Comparison of ENCODE assay signal across 16 mouse cellular contexts in the genomic region with DNA sequence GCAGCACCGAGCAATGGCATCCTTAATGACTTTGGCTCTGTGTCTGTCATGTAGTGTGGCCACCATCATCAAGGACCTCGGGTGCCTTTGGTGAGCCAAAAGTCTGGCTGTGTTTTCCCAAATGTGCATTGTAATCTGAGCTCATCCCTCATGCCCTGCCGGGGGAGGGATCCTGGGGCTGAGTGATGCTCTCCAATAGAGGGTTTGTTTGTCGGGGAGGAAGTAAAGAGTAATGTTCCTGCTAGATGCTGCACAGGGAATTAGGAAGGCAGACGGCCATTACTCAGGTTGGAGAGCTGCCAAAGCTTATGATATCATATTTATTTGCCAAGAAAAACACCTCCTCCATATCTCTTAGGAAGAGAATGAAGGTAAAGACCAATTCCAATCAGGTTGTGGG.
DNase-seq lines count a peak whose midpoint lies in the region; ATAC-seq lines count a peak whose summit lies in the region.
"Had no signal": no experiment of that assay in that cellular context is flagged by ENCODE, and none has a peak within 500 bp of the region (broad histone marks: within the 10 kb centered on the region; RNA-seq: fewer than 3 reads in every experiment).

No protein-coding gene starts in this region.

- no peaks in the 10 kb centered on the region for H3K27me3 ChIP-seq in midbrain, embryonic 11.5 days (ENCODE audit: control insufficient read depth, insufficient read depth, low read length)
- no peaks in the 10 kb centered on the region for H3K27me3 ChIP-seq in midbrain, embryonic 13.5 days
- 0 out of 2 replicates have a peak, but pooled peaks cover 2% of the 10 kb centered on the region for H3K27me3 ChIP-seq in hindbrain, embryonic 16.5 days (replicated peaks; ENCODE audit: control insufficient read depth, insufficient read depth, low read length)
- H3K27me3 ChIP-seq: liver, embryonic 13.5 days had no signal

- intact Hi-C loops in heart, postnatal 10 days (cut with DNase I): no loop called here
- intact Hi-C loops in heart, postnatal 14 days (cut with DNase I): no loop called here

- H3K4me3 ChIP-seq in midbrain, embryonic 11.5 days (ENCODE audit: low read depth, low read length): no peak overlapping the region
- no peak overlapping the region for H3K4me3 ChIP-seq in midbrain, embryonic 13.5 days (replicated peaks)
- H3K4me3 ChIP-seq in hindbrain, embryonic 16.5 days (ENCODE audit: low read length): no peak overlapping the region
- H3K4me3 ChIP-seq: embryonic facial prominence, embryonic 13.5 days; heart, embryonic 10.5 days; liver, embryonic 13.5 days; midbrain, embryonic 10.5 days had no signal

- no peak for ATAC-seq in midbrain, embryonic 11.5 days (ENCODE audit: low FRiP score)
- ATAC-seq in midbrain, embryonic 13.5 days: no peak
- ATAC-seq in hindbrain, embryonic 16.5 days: 0 out of 2 replicates have a peak, but pooled peaks have one; percentile 48

- no peaks in the 10 kb centered on the region for H3K36me3 ChIP-seq in midbrain, embryonic 11.5 days (ENCODE audit: control insufficient read depth, insufficient read depth, low read length)
- H3K36me3 ChIP-seq in midbrain, embryonic 13.5 days: no peaks in the 10 kb centered on the region
- no peaks in the 10 kb centered on the region for H3K36me3 ChIP-seq in hindbrain, embryonic 16.5 days (ENCODE audit: control insufficient read depth, insufficient read depth, low read length)
- H3K36me3 ChIP-seq: embryonic facial prominence, embryonic 13.5 days; heart, embryonic 10.5 days; liver, embryonic 13.5 days; midbrain, embryonic 10.5 days had no signal

- H3K4me2 ChIP-seq in midbrain, embryonic 11.5 days: no peak overlapping the region
- H3K4me2 ChIP-seq in midbrain, embryonic 13.5 days (replicated peaks): no peak overlapping the region
- H3K4me2 ChIP-seq in hindbrain, embryonic 16.5 days (ENCODE audit: low read length): no peak overlapping the region
- H3K4me2 ChIP-seq: embryonic facial prominence, embryonic 13.5 days; liver, embryonic 13.5 days had no signal

- H3K4me1 ChIP-seq in midbrain, embryonic 11.5 days (ENCODE audit: control insufficient read depth, insufficient read depth, low read length): peaks cover 7% of the 10 kb centered on the region
- peaks cover 34% of the 10 kb centered on the region for H3K4me1 ChIP-seq in midbrain, embryonic 13.5 days (replicated peaks)
- peaks cover 21% of the 10 kb centered on the region for H3K4me1 ChIP-seq in hindbrain, embryonic 16.5 days (ENCODE audit: control insufficient read depth, insufficient read depth, low read depth, low read length)
- H3K4me1 ChIP-seq: heart, embryonic 10.5 days; liver, embryonic 13.5 days had no signal

- peak; percentile 4 to 10 for DNase-seq in heart, postnatal 10 days
- DNase-seq in heart, postnatal 14 days: no peak
- peak; percentile 49 for DNase-seq in midbrain, embryonic 11.5 days (ENCODE audit: low spot score, missing footprints)
- peak; percentile 87 for DNase-seq in cerebellum, adult 11-12 months
- no peak for DNase-seq in urinary bladder, postnatal 14 days (ENCODE audit: low spot score)
- DNase-seq: adrenal gland, postnatal 25 days; gastrocnemius, postnatal 25 days; heart, postnatal 4 days; liver, embryonic 13.5 days; right cerebral cortex, adult 18-20 months; thymus, postnatal 4 days had no signal

- no peak overlapping the region for H3K27ac ChIP-seq in midbrain, embryonic 11.5 days (ENCODE audit: low read depth, low read length)
- H3K27ac ChIP-seq in midbrain, embryonic 13.5 days: no peak overlapping the region
- H3K27ac ChIP-seq in hindbrain, embryonic 16.5 days (ENCODE audit: low read depth, low read length): no peak overlapping the region
- H3K27ac ChIP-seq: embryonic facial prominence, embryonic 13.5 days; heart, embryonic 10.5 days; liver, embryonic 13.5 days; midbrain, embryonic 10.5 days had no signal

- WGBS in midbrain, embryonic 11.5 days: 77% methylated on average over 5 of the region's 5 CpGs
- 68% methylated on average over 5 of the region's 5 CpGs for WGBS in midbrain, embryonic 13.5 days
- 30% methylated on average over 5 of the region's 5 CpGs for WGBS in hindbrain, embryonic 16.5 days

- no peak overlapping the region for H3K9ac ChIP-seq in midbrain, embryonic 11.5 days (ENCODE audit: low read length)
- H3K9ac ChIP-seq in midbrain, embryonic 13.5 days (replicated peaks): no peak overlapping the region
- no peak overlapping the region for H3K9ac ChIP-seq in hindbrain, embryonic 16.5 days (ENCODE audit: low read depth, low read length)
- H3K9ac ChIP-seq: embryonic facial prominence, embryonic 13.5 days; liver, embryonic 13.5 days had no signal

- H3K9me3 ChIP-seq in midbrain, embryonic 11.5 days (ENCODE audit: control insufficient read depth, low read length): no peaks in the 10 kb centered on the region
- no peaks in the 10 kb centered on the region for H3K9me3 ChIP-seq in midbrain, embryonic 13.5 days
- H3K9me3 ChIP-seq in hindbrain, embryonic 16.5 days (ENCODE audit: control insufficient read depth, low read length): no peaks in the 10 kb centered on the region
- H3K9me3 ChIP-seq: embryonic facial prominence, embryonic 13.5 days; heart, embryonic 10.5 days; liver, embryonic 13.5 days; midbrain, embryonic 10.5 days had no signal

Comparison
In these comparisons a context has a peak if more than half of its experiments do, and no peak if none do; other contexts are left out.
1. DNase-seq: peak in heart, postnatal 10 days (2 of 2), midbrain, embryonic 11.5 days (single experiment) and cerebellum, adult 11-12 months (single experiment); none in heart, postnatal 14 days (0 of 2) and urinary bladder, postnatal 14 days (single experiment).